Mouse (Mus musculus): Measurements from ENCODE around the gene Dip2b. TPM values are rescaled to one million over a fixed set of nuclear protein-coding genes. Genes with fewer than 3 reads are reported as not detected.

The Dip2b gene
- polyA plus RNA-seq, 1 experiment, result 7.3 TPM

DNA sequence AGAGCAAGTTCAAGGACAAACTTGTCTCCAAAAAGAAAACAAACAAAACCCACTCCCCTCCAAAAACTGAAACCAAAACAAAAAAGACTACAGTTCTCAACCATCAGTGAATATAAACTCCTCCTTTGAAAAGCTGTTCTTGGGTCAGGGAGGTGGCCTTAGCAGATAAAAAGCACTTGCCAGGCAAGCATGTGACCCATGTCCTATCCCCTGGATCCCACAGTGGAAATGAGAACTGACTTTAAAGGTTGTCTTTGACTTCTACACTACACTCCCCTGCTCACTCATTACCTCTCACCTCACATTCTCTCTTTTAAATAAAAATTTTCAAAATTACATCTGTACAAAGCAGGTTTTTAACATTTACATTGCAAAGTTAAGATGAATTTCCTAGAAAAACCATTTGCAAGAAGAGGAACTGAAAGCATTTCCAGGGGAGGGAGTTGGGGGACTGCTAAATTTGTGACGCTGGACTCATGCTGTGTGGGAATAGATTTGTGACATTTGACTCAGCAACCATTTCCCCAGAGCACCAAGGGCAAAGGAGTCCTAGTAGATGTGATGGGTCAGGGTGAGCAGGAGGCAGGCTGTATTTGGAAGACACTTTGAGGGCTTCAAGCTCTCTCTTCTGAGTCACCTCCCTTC lies 42.5 kb downstream of the Dip2b start:
- no peaks in the 10 kb centered on the region for H3K27me3 ChIP-seq (ENCODE audit: control insufficient read depth, insufficient read depth, insufficient read length)
- H3K79me2 ChIP-seq (ENCODE audit: control insufficient read depth, insufficient read depth), result peaks cover 12% of the 10 kb centered on the region
- no peak for TF ChIP-seq MAX (IDR thresholded peaks at IDR 0.05; ENCODE audit: low read depth)
- TF ChIP-seq POLR2A (IDR thresholded peaks at IDR 0.05; ENCODE audit: insufficient read length, low read depth), result no peak
- TF ChIP-seq USF1 (IDR thresholded peaks at IDR 0.05; ENCODE audit: low read depth), result no peak
- no peak for TF ChIP-seq TCF3 (IDR thresholded peaks at IDR 0.05; ENCODE audit: insufficient read length, low read depth)
- TF ChIP-seq POLR2AphosphoS2 (IDR thresholded peaks at IDR 0.05; ENCODE audit: insufficient read length, low read depth), result no peak
- TF ChIP-seq CEBPB (IDR thresholded peaks at IDR 0.05; ENCODE audit: insufficient read depth, poor library complexity, severe bottlenecking), result no peak
- TF ChIP-seq TCF12 (IDR thresholded peaks at IDR 0.05; ENCODE audit: insufficient read depth, poor library complexity, severe bottlenecking), result no peak
- no peak for TF ChIP-seq REST (IDR thresholded peaks at IDR 0.05; ENCODE audit: insufficient read depth, insufficient read length)
- no peak for TF ChIP-seq MYOD1 (IDR thresholded peaks at IDR 0.05; ENCODE audit: control insufficient read depth in 1 of 3, insufficient read length in 2 of 3, low read depth in 2 of 3)
- no peak overlapping the region for H3ac ChIP-seq (ENCODE audit: control insufficient read depth, insufficient read length)
- H3K4me2 ChIP-seq (ENCODE audit: low read depth), result peak overlapping the region; percentile 20
- H3K36me3 ChIP-seq (ENCODE audit: control insufficient read depth, insufficient read depth), result no peaks in the 10 kb centered on the region
- no peak overlapping the region for H3K4me3 ChIP-seq

DNA sequence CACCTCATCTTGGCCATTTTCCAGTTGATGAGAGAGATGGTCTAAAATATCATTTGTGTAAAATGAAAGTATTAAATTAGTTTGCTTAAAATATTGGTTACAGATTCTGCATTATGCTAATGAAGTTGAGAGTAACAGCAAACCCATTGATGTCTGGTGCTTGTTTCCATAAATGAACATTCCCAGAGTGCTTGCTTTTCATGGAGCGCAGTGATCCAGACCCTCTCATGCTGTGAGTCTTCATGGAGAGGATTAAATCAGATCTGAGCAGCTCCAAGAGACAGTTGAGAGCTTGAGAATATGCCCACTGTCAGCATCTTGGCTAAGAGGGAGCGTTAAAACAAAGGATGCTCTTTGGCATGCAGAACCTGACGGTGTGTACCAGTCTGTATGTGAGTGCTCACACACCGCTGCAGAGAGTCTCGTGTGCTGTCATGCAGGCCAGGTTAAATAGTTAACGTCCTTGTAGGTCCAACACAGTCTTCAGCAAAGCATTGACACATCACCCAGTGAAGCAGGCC lies 43.1 kb downstream of the Dip2b start:
- Histone ChIP-seq H3K27me3 (ENCODE audit: control insufficient read depth, insufficient read depth, insufficient read length) (no peaks in the 10 kb centered on the region), H3ac (ENCODE audit: control insufficient read depth, insufficient read length) (no peak overlapping the region), H3K36me3 (ENCODE audit: control insufficient read depth, insufficient read depth) (no peaks in the 10 kb centered on the region), H3K79me2 (ENCODE audit: control insufficient read depth, insufficient read depth) (peaks cover 12% of the 10 kb centered on the region), H3K4me3 (no peak overlapping the region), H3K4me2 (ENCODE audit: low read depth) (peak overlapping the region; percentile 20)
- TF ChIP-seq MYOD1 (IDR thresholded peaks at IDR 0.05; ENCODE audit: control insufficient read depth in 1 of 3, insufficient read length in 2 of 3, low read depth in 2 of 3), result no peak
- no peak for TF ChIP-seq REST (IDR thresholded peaks at IDR 0.05; ENCODE audit: insufficient read depth, insufficient read length)
- TF ChIP-seq MAX (IDR thresholded peaks at IDR 0.05; ENCODE audit: low read depth), result no peak
- TF ChIP-seq SRF (IDR thresholded peaks at IDR 0.05; ENCODE audit: control insufficient read depth, insufficient read length, low read depth), result no peak
- no peak for TF ChIP-seq POLR2AphosphoS2 (IDR thresholded peaks at IDR 0.05; ENCODE audit: insufficient read length, low read depth)
- TF ChIP-seq USF1 (IDR thresholded peaks at IDR 0.05; ENCODE audit: low read depth), result no peak

DNA sequence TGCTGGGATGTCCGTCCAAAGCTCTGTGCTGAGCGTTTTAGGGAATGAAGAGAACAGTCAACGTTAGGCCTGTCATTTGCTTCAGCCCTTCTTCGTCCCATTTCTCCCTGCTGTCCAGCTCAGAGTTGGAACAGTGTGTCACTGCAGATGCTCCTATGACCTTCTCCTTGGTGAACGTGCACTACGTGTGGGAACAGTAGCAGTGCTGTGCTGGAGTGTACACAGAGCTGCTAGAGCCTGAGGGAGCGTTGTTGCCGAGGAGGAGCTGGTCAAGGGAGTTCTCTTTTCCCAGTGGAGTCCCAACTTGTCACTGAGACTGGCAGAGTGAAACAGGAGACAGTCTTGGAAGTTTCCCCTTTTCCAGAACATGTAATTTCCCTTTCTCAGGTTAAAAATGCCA lies 43.6 kb downstream of the Dip2b start:
- TF ChIP-seq POLR2AphosphoS2 (IDR thresholded peaks at IDR 0.05; ENCODE audit: insufficient read length, low read depth), result no peak
- TF ChIP-seq POLR2A (IDR thresholded peaks at IDR 0.05; ENCODE audit: insufficient read length, low read depth), result no peak
- TF ChIP-seq TCF12 (IDR thresholded peaks at IDR 0.05; ENCODE audit: insufficient read depth, poor library complexity, severe bottlenecking), result no peak
- no peak for TF ChIP-seq E2F4 (IDR thresholded peaks at IDR 0.05; ENCODE audit: insufficient read depth)
- TF ChIP-seq MYOG (IDR thresholded peaks at IDR 0.05; ENCODE audit: control insufficient read depth in 1 of 3, insufficient read depth in 1 of 3, insufficient read length in 2 of 3, low read depth in 2 of 3), result no peak
- Histone ChIP-seq H3K27me3 (ENCODE audit: control insufficient read depth, insufficient read depth, insufficient read length) (no peaks in the 10 kb centered on the region), H3K4me3 (no peak overlapping the region), H3K79me2 (ENCODE audit: control insufficient read depth, insufficient read depth) (peaks cover 12% of the 10 kb centered on the region), H3K36me3 (ENCODE audit: control insufficient read depth, insufficient read depth) (no peaks in the 10 kb centered on the region), H3ac (ENCODE audit: control insufficient read depth, insufficient read length) (no peak overlapping the region), H3K4me2 (ENCODE audit: low read depth) (no peak overlapping the region)

DNA sequence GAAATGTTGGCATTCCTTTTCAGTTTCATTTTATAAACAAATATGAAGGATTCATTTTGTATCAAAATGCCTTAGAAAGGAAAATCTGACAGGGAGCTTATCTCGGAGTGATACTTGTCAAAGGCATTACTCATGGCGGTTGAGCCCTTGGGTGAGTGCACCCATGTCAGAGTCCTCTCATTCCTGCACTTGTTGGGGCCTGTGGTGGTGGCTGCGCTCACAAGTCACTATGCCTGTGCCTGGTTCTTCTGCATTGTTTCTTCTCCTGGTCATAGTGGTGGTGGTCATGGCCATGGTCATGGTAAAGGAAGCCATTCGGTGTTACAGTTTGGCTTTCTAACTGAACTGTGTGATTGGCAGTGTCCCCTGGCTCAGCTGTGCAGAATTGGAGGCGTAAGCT lies 44.3 kb downstream of the Dip2b start:
- TF ChIP-seq MYOD1 (IDR thresholded peaks at IDR 0.05; ENCODE audit: control insufficient read depth in 1 of 3, insufficient read length in 2 of 3, low read depth in 2 of 3) (no peak), TCF12 (IDR thresholded peaks at IDR 0.05; ENCODE audit: insufficient read depth, poor library complexity, severe bottlenecking) (no peak), POLR2A (IDR thresholded peaks at IDR 0.05; ENCODE audit: insufficient read length, low read depth) (no peak), E2F4 (IDR thresholded peaks at IDR 0.05; ENCODE audit: insufficient read depth) (no peak), MAX (IDR thresholded peaks at IDR 0.05; ENCODE audit: low read depth) (no peak), CEBPB (IDR thresholded peaks at IDR 0.05; ENCODE audit: insufficient read depth, poor library complexity, severe bottlenecking) (no peak), TCF3 (IDR thresholded peaks at IDR 0.05; ENCODE audit: insufficient read length, low read depth) (no peak), POLR2AphosphoS2 (IDR thresholded peaks at IDR 0.05; ENCODE audit: insufficient read length, low read depth) (no peak), MYOG (IDR thresholded peaks at IDR 0.05; ENCODE audit: control insufficient read depth in 1 of 3, insufficient read depth in 1 of 3, insufficient read length in 2 of 3, low read depth in 2 of 3) (no peak), REST (IDR thresholded peaks at IDR 0.05; ENCODE audit: insufficient read depth, insufficient read length) (no peak), SRF (IDR thresholded peaks at IDR 0.05; ENCODE audit: control insufficient read depth, insufficient read length, low read depth) (no peak)
- Histone ChIP-seq H3K36me3 (ENCODE audit: control insufficient read depth, insufficient read depth) (no peaks in the 10 kb centered on the region), H3K79me2 (ENCODE audit: control insufficient read depth, insufficient read depth) (peaks cover 12% of the 10 kb centered on the region), H3K4me3 (no peak overlapping the region), H3K27me3 (ENCODE audit: control insufficient read depth, insufficient read depth, insufficient read length) (no peaks in the 10 kb centered on the region), H3ac (ENCODE audit: control insufficient read depth, insufficient read length) (no peak overlapping the region), H3K4me2 (ENCODE audit: low read depth) (no peak overlapping the region)

- no peak for TF ChIP-seq MYOG (IDR thresholded peaks at IDR 0.05; ENCODE audit: control insufficient read depth in 1 of 3, insufficient read depth in 1 of 3, insufficient read length in 2 of 3, low read depth in 2 of 3)
- TF ChIP-seq POLR2A (IDR thresholded peaks at IDR 0.05; ENCODE audit: insufficient read length, low read depth), result no peak
- TF ChIP-seq CEBPB (IDR thresholded peaks at IDR 0.05; ENCODE audit: insufficient read depth, poor library complexity, severe bottlenecking), result no peak
- TF ChIP-seq REST (IDR thresholded peaks at IDR 0.05; ENCODE audit: insufficient read depth, insufficient read length), result no peak
- TF ChIP-seq POLR2AphosphoS2 (IDR thresholded peaks at IDR 0.05; ENCODE audit: insufficient read length, low read depth), result no peak
- no peak for TF ChIP-seq USF1 (IDR thresholded peaks at IDR 0.05; ENCODE audit: low read depth)
- no peak for TF ChIP-seq MAX (IDR thresholded peaks at IDR 0.05; ENCODE audit: low read depth)
- TF ChIP-seq MYOD1 (IDR thresholded peaks at IDR 0.05; ENCODE audit: control insufficient read depth in 1 of 3, insufficient read length in 2 of 3, low read depth in 2 of 3), result no peak
- TF ChIP-seq E2F4 (IDR thresholded peaks at IDR 0.05; ENCODE audit: insufficient read depth), result no peak
- no peak for TF ChIP-seq TCF3 (IDR thresholded peaks at IDR 0.05; ENCODE audit: insufficient read length, low read depth)
- no peak for TF ChIP-seq TCF12 (IDR thresholded peaks at IDR 0.05; ENCODE audit: insufficient read depth, poor library complexity, severe bottlenecking)
- no peak for TF ChIP-seq SRF (IDR thresholded peaks at IDR 0.05; ENCODE audit: control insufficient read depth, insufficient read length, low read depth)
- H3K79me2 ChIP-seq (ENCODE audit: control insufficient read depth, insufficient read depth), result peaks cover 12% of the 10 kb centered on the region
Measured at GRCm38 (mm10) chr15:100083882-100084281, 45.4 kb downstream of the Dip2b start.

More at GRCm38 (mm10) chr15:100083882-100084281, 45.4 kb downstream of the Dip2b start:
- no peak overlapping the region for H3K4me3 ChIP-seq
- no peaks in the 10 kb centered on the region for H3K27me3 ChIP-seq (ENCODE audit: control insufficient read depth, insufficient read depth, insufficient read length)
- H3ac ChIP-seq (ENCODE audit: control insufficient read depth, insufficient read length), result no peak overlapping the region
- H3K36me3 ChIP-seq (ENCODE audit: control insufficient read depth, insufficient read depth), result no peaks in the 10 kb centered on the region
- no peak overlapping the region for H3K4me2 ChIP-seq (ENCODE audit: low read depth)

Measured in myocyte (in vitro differentiated cells).